Mouse (Mus musculus) fibroblast of lung, adult 2 months (primary cell): ENCODE measurements around the gene 2810004N23Rik.

Experiments used
- DNase-seq: peaks from one replicate; pipeline ENCODE4 v3.0.0-alpha.2; 2011; ENCODE audit warnings: low read depth

Gene 2810004N23Rik

DNA sequence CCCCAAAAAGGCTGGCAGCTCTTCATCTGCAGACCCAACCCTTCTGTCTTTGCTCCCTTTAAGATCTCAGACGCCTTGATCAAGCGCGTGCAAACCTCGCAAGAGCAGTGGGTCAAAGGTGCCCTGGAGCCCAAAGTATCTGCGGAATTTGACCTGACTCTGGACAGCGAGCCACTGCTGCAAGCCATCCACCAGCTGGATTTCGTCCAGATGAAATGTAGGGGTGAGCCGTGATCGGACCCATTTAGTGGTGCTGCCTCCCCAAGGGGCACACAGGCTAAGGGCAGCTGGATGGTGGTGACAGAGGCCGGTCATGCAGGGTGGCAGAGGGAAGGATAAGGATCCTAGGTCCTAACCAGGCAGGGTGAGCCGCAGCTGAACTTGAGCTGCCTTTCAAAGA, 42.8 kb downstream of the 2810004N23Rik start:
- no peak for DNase-seq

DNA sequence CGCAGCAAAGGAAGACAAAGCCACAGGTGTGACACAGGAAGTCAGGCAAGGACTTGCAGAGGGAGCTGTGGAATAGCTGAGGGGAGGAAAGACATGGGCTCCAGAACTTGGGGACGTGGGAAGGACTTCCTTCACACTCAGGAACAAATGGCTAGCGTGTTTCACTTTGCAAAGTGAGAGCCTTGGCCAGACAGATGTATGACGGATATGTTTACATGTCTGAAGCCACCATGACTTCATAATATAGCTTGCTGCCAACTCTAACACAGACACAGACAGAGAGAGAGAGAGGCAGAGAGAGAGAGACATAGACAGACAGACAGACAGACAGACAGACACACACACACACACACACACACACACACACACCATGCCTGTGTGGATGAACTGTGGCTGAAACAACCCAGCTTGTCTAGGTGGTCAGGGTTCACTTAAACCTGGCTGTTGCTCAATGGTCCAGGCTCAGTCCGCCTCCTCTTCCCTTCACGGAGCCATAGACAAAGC, 43.3 kb downstream of the 2810004N23Rik start:
- DNase-seq: no peak

DNA sequence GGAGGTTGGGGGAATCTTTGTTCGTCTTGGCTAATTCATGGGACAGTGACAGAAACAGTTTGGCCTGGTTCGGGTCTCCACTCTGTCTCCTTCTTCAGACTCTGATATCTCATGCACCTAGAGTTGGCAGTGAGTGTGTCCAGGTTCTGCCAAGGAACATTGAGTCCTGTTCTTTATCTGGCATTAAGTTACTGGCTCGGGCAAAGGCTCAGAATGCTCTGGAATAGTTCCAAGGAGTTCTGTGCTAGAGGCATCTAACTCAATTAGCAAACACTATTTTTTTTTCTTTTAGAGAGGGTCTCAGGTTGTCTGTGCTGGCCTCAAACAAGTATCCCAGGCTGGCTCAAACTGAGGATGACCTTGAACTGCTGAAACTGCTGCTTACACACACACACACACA, 45.6 kb downstream of the 2810004N23Rik start:
- DNase-seq: no peak

DNA sequence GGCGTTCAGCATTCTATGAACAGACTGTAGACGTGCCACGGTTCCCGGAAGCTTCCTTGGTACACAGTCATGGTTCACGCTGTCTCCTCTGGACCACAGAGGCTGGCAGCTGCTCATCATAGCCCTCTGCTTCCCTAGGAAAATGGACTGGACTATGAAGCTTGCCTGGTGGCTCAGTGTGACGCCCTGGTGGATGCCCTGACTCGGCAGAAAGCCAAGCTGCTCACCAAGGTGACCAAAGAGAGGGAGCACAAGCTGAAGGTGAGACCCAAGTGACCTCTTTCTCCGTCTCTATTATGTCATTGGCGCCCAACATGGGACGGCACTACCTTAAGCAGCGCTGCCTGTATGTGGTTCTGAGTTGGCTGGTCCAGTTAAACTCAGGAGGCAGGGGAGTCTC, 46.1 kb downstream of the 2810004N23Rik start:
- no peak for DNase-seq

DNA sequence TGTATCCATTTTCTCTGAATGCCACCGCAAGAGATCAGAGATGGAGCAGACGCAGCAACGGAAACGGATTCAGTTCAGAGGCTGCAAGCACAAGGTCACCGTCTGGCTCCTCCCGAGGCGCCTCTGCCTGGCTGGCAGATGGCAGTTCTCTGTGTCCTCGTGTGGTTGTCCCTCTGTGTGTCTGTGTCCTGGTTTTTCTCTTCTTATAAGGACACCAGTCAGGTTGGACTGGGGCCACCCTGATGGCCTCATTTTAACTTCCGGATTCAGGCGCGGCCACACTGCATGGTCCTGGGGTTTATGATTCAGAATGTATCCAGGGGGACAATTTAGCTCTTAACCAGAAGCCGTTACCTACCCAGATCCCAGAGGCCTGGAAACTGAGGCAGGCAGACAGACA, 47.0 kb downstream of the 2810004N23Rik start:
- DNase-seq: no peak

DNA sequence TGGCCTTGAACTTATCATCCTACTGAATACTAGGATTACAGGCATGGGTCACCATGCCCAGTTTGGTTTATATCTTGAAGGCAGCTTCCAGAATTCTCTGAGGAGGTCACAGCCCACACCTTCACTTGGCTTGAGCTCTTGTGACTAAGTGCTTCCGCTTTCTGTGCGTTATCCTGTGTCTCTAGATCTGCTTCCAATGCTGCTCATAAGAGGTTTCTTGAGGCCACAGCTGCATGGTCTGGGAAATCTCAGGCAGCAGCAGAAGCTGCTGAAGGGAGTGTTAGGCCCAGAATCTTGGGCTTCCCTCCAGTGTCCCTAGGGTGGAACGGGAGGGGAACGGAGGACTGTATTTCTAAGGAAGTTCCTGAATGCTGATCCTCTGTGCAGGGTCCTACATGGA, 49.6 kb downstream of the 2810004N23Rik start:
- no peak for DNase-seq

DNA sequence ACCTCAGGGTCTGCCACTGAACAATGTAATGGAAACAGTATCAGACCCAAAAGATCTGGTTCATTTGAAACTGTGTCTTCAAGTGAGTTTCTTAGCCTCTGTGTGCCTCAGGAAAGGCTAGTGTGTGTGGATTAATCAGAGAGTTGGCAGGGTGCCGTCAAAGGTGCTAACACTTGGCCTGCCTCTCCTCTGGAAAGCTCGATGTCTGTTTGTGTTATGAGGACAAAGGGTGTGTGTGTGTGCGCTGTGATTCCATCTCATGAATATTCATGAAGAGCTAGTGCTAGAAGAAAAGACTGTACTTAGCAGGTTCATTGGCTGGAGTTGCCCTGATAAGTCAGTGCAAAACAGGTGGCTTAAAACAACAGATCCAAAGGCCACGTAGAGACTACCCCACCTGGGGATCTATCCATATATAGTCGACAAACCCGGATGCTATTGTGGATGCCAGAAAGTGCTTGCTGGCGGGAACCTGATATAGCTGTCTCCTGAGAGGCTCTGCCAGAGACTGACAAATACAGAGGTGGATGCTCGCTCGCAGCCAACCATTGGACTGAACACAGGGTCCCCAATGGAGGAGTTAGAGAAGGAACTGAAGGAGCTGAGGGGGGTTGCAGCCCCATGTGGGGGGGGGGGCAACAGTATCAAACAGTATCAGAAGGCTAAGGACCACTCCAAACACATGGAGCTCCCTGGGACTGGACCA, 52.1 kb downstream of the 2810004N23Rik start:
- DNase-seq: no peak

DNA sequence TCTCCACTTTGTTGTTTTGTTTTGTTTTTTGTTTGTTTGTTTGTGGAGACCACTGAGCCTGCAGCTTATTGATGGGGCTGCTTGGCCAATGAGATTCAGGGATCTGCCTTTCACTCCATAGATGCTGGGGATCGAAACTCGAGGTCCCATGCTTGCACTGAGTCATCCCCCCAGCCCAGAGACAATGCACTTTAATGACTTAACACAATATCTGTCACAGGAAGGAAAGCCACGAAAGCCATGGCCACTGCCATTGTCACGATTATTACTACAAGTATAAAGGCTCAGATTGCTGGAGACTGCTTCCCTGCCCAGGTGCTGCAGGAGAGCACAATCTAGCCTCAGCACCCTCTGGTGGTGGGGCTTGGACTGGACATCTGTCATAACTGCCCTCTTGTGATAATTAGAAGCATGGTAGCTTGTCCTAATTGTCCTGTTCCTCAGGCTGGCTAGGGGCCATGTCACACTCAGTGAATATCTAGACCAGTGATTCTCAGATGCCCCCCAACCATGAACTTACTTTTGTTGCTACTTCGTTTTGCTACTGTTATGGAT, 52.8 kb downstream of the 2810004N23Rik start:
- no peak for DNase-seq

DNA sequence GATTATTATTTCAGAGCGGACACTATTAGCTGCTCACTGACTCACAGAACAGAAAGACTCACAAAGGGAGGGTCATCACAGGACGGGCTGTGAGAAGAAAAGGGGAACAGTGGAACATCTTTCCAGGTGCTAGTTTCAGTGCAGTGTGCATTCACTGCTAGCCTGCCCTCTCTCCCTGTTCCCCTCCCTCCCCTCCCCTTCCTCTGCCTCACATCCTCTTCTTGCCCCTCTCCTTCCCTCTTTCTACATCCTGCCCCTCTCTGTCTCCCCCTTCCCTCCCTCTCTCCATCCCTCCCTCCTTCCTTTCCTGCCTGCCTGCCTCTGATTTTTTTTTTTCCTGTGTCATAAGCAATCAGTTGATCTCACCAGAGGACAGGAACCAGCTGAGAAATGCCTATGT, 53.5 kb downstream of the 2810004N23Rik start:
- no peak for DNase-seq

DNA sequence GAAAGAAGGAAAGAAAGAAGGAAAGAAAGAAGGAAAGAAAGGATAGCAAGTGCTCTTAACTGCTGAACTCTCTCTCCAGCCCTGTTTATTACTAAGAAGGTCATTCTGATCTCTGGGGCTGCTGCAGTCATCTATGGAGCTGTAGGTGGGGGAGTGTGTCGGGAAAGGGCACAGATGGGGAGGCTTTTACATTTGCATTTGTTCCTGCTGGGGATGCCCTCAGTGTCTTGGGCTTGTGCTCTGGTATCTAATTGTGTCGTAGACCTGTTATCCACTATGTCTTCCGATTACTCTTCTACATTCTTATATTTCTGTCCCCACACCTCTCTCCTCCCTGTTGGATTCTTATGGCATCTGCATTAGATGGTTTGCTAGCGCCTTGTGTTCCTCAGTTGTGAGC, 56.9 kb downstream of the 2810004N23Rik start:
- DNase-seq: no peak

DNA sequence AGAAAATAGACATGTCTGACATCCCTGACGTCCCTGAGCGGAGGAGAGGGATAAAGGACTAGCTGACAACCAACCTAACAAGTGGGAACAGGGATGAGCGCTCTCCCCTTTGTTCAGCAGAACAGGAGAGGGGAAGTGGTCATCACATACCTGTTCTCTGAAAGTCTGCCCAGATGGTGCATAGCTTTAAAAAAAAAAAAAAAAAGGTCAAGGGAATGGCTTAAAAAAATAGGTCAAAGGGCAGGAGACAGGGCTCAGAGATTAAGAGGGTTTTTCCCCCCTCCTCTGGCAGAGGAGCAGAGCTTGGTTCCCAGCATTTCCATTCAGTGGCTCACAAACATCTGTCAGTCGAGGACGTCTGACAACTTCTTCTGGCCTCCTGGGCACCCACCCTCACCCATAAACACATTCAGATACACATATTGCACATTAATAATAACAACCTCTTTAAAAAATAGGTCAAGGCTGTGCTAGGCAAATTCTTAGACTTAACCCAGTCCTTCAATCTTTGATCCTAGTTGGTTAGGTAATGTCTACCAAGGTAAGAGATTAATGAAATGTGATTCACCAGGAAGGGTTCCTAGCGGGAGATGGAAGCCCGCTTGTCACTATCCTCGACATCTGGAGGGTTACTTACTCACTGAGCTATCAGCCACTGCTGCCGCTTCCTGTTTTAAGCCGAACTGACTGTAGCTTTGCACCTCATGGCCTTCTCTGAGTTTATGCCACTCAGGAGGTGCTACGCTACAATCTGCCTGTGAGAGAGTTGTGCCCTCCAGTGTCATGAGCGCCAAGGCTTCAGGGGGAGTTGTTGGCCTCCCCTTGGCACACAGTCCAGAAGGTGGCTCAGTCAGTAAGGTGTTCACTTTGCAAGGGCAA, 58.9 kb downstream of the 2810004N23Rik start:
- no peak for DNase-seq

DNA sequence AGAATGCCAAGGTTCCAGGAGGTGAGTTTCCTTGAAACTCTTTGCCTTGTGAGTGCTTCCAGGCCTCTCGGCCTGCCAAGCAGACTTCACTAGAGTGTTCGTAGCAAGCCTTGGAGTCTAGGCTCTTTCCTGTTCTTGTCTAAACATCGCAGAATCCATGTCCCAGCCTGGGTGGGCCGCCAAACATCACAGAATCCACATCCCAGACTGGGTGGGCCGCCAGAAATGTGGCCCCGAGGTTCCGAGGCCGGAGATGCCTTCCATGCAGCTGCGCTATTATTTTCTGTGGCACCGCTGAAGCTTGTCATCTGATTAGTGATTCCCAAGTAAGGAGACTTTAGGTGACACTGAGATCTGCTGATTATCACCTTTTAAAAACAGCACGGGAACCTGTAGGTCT, 62.4 kb downstream of the 2810004N23Rik start:
- DNase-seq: no peak

DNA sequence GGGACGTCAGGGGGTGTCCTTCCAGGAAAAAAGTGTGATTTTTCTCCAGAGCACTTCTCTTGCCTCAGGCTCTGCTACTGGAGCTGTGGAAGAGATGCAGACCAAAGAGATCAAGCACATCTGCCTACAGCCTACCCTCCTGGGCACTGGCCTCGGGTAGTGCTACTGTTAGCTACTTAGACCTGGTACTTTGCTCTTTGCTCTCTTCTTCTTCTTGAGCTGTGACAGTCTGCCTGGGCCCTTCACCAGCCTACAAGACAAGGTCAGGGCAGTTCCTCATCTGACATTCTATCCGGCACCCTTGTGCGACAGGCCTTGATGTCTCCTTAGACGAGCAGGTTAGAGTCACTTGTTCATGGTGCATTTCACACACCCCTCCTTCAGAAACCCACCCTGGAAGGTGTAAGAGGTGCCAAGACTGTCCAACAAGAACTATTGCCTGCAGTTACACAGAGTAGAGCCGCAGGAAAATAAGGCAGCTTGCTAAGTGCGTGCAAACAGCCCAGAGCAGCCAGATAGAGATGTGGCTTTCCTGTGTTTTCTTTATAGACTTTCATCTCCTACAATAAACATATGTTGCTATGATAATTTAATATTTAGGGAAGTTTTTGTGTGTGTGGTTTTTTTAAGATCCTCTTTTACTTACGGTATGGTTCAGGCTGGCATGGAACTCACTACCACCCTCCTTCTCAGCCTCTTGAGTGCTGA, 67.0 kb downstream of the 2810004N23Rik start:
- DNase-seq: no peak

DNA sequence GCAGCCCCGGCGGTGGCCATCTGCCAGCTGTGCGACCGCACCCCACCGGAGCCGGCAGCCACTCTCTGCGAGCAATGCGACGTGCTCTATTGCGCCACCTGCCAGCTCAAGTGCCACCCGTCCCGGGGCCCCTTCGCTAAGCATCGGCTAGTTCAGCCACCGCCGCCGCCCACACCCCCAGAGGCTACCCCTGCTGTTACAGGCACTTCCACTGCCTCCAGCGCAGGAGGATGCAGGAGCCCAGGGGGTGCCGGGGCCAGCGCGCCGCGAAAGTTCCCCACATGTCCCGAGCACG, 68.5 kb downstream of the 2810004N23Rik start:
- DNase-seq: no peak

DNA sequence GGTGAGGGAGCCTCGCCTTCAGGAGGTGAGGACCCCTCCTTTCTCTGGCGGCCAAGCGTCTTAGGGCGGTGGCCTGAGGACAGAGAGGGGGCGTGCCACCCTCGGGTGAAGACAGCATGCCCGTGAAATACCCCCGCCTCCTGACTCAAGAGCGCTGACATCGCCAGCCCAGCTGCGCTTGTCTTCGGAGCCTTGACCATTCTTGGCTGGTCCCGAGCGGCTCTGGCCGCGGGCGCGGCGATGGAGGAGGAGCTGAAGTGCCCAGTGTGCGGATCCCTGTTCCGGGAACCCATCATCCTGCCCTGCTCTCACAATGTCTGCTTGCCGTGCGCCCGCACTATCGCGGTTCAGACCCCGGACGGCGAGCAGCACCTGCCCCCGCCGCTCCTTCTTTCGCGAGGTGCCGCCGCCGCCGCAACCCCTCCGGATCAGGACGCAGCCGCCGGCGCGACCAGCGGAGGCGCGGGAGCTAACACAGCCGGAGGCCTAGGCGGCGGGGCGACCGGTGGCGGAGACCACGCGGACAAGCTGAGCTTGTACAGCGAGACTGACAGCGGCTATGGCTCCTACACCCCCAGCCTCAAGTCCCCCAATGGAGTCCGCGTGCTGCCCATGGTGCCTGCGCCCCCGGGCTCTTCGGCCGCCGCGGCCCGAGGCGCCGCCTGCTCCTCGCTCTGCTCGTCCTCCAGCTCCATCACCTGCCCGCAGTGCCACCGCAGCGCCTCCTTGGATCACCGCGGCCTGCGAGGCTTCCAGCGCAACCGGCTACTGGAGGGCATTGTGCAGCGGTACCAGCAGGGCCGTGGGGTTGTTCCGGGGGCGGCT, 69.0 kb downstream of the 2810004N23Rik start:
- DNase-seq: no peak

DNA sequence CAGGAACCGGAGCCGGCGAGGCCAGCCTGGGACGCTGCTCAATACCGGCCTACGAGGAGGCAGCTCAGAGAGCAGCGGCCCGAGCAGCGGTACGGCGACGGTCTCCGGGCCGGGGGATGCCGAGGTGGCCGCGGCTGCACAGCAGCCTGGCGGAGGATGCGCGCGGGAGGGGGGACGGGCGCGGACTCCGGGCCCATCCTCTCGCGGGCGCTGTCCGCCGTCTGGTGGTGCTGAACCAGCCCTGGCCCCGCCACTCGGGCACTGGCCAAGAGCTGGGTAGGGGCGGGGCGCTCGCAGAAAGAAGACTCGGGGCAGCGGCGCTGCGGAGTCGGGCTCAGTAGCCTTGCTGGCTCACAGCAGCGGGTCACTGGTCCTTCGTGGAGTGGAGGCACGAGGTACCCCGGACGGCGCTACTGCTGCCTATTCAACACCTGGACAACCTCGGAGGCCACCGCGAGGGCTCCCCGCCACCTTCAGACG, 69.7 kb downstream of the 2810004N23Rik start:
- no peak for DNase-seq

DNA sequence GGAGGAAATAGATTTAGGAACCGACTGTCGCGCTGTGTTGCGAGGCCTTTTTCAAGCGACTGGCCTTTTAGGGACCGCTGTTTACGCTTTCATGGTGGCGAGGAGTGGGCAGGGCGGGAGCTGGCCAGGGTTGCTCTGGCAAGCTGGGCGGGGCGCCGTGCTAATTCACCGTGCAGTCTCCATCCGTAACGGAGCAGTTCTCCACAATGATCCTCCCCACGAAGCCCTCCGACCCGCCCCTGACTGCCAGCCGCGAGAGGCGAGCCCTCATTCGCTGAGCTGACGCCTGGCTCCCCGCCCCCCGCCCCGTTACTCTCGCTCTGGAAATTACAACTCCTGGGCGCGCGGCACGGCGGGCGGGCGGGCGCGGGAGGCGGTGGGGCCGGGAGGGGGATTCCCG, 70.2 kb downstream of the 2810004N23Rik start, which contains the start of gene Trim67:
TSS of gene Trim67 (plus strand) at position 385 of the 400 bp plus-strand sequence.
- no peak for DNase-seq

DNA sequence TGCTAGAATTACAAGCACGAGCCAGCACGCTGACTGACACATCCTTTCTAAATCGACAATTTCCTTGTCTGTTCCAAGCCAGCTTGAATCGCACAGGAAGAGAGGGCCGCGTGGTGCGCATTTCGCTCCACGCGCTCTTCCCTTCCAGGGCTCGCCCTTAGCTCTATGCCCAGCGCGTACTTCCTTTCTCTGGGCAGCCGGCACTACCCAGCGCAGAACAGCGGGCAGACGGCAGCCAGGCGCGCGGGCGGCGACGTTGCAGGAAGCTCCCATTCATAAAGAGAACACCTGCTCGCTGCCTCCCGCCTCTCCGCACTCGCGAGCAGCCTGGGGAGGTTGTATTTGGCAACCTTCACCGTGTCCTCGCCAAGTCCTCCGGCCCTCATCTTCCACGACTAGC, 70.7 kb downstream of the 2810004N23Rik start:
- DNase-seq: no peak

DNA sequence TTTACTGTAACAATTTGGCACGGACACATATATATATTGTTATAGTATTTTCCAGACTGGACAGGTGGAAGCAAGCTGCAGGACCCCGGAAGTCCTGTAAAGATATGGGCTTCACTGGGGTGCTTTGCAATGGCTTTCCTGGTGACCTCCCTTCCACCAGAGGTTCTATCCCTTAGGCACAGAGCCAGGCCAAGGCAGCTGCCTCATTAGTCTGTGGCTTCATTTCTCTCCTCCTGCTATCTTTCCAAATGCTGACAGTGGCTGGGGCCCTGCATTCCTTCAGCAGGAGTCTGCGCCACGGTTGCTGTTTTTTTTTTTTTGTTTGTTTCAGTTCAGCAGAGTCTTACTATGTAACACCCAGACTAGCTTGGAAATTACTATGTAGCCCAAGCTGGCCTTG, 71.2 kb downstream of the 2810004N23Rik start:
- DNase-seq: no peak

DNA sequence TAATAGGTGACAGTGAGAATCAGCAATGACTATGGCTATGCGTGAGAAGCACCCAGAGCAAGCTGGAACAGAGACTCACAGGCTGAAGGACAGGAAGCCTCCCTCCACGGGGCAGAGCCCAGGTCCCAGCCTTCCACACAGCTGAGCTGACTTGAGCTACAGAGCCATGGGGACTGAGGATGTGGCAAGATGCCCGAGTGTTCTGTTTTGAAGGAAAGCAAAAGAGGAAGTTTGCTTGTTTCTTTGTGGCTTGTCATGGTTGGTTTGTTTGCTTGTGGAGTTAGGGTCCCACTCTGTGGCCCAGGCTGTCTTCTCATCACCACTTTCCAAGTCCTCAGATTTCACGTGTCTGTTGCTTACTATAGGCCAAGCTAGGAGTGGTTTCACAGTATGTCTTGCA, 72.2 kb downstream of the 2810004N23Rik start:
- no peak for DNase-seq
